Mouse (Mus musculus) embryonic fibroblast, embryonic 13.5 days (primary cell): ENCODE measurements around the gene Fars2.

Experiments used
- CTCF ChIP-seq: IDR thresholded peaks from 2 replicates; pipeline ENCODE4 v1.5.1; 2011; ENCODE audit warnings: mild to moderate bottlenecking, control low read depth, low read length, moderate library complexity, borderline replicate concordance; ENCODE audit not compliant: insufficient read depth
- POLR2A ChIP-seq: IDR thresholded peaks from 2 replicates; pipeline ENCODE4 v1.6.1; 2011; ENCODE audit warnings: low read depth, mild to moderate bottlenecking, control low read depth, low read length, moderate library complexity

DNA sequence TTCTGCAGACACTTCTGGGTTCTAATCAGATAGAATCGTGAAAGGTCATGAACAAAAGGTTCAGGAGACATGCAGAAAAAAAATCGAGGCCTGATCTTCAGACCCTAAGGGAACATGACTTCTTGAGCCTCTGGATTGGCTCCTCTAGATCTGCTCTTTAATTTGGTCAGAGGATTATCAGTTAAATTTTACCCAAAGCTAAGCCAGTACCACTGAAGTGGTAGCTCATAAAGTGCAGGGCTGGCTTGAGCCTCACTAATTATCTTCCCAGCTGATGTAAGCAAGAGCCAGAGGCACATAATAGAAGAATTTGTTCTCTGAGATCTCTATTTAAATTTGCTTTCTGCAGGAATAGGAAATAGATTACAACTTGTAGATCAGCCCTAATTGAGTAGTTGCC, 188.1 kb downstream of the Fars2 start:
- TF ChIP-seq CTCF: no peak
- no peak for TF ChIP-seq POLR2A
